Mouse (Mus musculus) ovary, postnatal 10 days (tissue): ENCODE measurements around the gene Top2a.

ENCODE experiments used
- DNase-seq: peaks from one replicate; pipeline ENCODE4 v3.0.0; 2022; ENCODE audit warnings: low spot score

The Top2a gene

DNA sequence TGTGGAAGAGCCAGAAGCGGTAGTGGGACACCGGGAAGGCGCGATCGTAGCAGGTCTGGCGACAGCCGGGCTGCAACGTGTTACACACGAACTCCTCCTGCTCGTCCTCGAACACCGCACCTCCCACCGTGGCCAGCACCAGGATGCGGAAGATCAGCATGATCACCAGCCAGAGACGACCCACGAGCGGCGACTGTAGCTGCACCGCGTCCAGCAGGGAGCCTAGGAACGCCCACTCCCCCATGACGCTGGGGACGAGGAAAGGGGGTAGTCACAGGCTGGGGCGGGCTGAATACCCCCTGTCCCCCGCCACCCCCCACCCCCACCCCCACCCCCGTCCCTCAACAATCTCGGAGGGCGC is 41.2 kb downstream of the Top2a start, which contains the start of gene Gjd3:
Gjd3 (minus strand) TSS at position 244 of the 361 bp plus-strand sequence.
- DNase-seq, result no peak

GRCm38 (mm10) chr11:98981997-98982772 is 41.8 kb downstream of the Top2a start:
- DNase-seq, result peak; percentile 33

- DNase-seq, result no peak
Observed at GRCm38 (mm10) chr11:98981289-98981996, 42.5 kb downstream of the Top2a start.

DNA sequence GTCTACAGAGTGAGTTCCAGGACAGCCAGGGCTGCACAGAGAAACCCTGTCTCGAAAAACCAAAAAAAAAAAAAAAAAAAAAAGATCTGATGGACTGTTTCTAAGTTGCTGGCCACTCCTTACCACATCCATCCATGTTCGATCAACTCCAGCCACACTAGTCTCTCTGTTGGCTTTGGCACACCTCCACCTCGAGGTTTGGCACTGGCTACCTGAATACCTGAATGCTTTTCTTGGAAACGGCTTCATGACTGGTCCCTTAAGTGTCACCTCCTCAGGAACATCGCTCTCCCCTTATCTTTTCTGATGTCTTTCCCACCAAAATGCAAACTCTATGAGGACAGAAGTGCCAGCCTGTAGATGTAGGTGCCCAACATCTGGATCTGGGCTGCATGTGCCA is 44.6 kb downstream of the Top2a start:
- DNase-seq, result no peak

GRCm38 (mm10) chr11:98978526-98979148 is 45.4 kb downstream of the Top2a start:
- DNase-seq, result no peak

DNA sequence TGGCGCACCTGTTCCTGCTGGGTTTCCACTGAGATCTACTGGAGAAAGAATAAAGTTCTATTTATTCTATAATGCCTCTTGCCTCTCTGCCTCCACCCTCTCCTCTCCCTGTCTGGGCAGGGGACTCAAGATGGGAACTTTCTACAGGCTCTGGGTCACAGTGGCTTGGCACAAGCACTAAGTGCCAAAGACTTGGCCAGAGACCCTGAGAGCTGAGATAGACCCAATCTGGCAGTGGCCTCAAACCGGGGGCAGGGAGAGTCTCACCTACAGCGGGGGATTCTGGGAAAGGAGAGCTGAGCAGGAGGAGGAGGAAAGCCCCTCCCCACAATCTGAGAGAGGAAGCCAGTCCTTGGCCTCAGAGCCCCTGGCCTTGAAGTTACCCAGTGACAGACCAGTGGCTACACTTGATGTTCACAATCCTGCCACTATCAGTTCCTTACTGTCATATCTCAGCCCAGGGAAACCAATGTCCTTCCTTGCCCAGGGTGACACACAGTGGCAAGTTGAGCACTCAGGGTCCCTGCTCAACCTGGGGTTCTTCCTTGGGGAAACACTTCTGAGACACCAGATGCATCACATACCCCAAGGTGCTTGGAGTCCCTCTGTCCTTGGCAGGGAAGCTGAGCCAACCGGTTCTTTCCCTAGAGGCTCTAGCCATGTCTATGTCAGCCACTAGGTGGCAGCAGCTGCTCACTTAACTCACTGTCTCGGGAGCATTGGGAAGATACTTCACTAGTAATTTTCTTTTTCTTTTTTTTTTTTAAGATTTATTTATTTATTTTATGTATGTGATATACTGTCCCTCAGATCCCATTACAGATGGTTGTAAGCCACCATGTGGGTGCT is 48.9 kb downstream of the Top2a start:
- DNase-seq, result peak; percentile 39

GRCm38 (mm10) chr11:98974213-98974612 is 49.8 kb downstream of the Top2a start:
- no peak for DNase-seq

DNA sequence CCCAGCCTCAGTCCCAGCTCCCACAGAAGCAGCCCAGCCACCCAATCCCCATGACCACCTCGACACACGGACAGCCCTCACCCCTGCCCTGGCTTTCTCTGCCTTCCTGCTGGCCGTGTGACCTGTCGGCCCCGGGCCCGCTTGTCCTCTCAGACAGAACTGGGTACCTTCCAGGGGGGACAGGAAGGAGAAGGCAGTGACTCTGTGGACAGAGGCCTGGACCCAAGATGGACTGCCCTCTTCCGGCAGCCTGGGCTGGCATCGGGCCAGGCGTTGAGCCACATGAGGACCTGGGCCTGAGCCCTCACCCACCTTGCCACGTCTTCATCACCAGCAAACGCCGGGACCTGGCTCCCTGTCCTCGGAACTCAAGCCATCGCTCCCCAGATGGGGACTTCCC is 50.4 kb downstream of the Top2a start:
- no peak for DNase-seq

GRCm38 (mm10) chr11:98972801-98973360 is 51.1 kb downstream of the Top2a start:
- DNase-seq, result no peak

- no peak for DNase-seq
Observed at GRCm38 (mm10) chr11:98972215-98972614, 51.8 kb downstream of the Top2a start.

DNA sequence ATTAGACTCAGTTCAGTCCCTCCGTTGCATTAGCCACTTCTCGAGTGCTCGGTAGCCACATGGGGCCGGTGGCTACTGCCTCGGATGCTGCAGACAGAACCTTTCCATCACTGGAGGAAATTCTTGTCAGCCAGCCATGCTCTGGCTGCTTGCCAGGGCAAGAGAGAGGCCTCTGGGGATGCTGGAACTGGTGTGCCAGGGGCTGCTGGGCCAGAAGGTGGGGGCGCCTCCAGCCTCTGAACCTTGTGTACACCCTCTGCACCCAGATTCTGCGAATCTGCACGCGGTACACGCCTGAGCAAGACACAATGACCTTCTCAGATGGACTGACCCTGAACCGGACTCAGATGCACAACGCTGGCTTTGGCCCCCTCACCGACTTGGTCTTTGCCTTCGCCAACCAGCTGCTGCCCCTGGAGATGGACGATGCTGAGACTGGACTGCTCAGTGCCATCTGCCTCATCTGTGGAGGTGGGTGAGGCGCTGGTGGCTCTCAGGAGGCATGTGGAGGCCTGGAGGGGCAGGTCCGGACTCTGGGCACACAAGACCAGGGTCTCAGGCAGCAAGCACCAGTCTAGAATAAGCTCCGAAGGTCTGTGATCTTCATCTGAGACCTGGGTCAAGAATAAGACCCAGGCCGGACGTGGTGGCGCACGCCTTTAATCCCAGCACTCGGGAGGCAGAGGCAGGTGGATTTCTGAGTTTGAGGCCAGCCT is 52.5 kb downstream of the Top2a start:
- DNase-seq, result no peak

- no peak for DNase-seq
Observed at GRCm38 (mm10) chr11:98970191-98970925, 53.6 kb downstream of the Top2a start.

DNA sequence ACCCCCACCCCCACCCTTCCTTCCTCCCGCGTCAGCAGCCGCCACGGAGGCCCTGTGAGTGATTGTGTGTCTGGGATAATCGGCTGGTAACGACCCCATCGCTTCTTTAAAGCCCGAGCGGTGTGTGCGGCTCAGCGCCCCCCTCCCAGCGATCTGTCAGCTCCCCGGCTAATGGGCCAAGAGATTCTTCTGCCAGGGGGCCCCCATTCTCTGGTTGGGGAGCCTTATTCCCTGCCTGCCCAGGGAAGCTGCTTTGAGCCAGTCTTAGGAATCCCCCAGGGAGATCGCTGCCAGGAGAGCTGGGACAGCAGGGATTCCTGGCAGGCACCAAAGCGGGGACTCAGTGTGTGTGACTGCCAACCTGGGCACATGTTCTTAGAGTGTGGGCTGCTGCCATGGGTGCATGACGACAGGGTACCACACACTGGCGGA is 54.5 kb downstream of the Top2a start:
- DNase-seq, result no peak

DNA sequence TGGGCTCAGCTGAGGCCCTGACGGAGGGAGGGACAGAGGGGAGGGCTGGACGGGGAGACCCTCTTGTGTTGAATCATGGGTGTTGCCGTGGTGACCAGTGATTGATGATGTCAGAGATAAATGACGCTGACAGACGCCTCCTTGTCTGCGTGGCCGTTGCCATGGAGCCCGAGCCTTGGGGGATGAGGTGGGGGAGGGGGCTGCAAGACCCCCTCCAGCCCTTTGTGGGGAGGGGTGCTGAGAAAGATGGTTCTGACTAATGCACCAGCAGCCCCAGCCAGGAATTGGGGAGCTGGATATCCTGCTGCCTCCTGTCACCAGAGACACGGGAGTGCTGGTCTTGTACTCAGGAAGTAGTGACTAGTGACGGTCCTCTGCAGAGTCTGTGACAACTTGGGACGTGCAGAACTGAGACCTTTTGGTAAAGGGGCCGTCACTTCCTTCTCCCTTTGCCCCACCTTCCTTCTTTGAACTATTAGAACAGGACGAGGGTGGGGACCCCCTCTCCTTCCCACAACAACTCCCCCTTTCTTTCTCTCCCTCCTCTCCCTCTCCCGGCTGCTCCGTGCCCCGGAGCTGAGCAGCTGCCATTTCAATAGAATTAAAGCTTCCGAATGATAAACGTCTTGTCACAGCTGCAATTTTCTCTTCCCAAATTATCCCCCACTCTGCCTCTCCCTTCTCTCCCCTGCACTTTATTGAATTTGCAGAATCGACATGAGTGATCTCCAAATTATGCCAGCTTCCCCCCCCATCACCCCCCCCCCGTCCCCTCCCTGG is 55.1 kb downstream of the Top2a start:
- DNase-seq, result no peak

- DNase-seq, result no peak
Observed at GRCm38 (mm10) chr11:98968079-98968478, 55.9 kb downstream of the Top2a start.

DNA sequence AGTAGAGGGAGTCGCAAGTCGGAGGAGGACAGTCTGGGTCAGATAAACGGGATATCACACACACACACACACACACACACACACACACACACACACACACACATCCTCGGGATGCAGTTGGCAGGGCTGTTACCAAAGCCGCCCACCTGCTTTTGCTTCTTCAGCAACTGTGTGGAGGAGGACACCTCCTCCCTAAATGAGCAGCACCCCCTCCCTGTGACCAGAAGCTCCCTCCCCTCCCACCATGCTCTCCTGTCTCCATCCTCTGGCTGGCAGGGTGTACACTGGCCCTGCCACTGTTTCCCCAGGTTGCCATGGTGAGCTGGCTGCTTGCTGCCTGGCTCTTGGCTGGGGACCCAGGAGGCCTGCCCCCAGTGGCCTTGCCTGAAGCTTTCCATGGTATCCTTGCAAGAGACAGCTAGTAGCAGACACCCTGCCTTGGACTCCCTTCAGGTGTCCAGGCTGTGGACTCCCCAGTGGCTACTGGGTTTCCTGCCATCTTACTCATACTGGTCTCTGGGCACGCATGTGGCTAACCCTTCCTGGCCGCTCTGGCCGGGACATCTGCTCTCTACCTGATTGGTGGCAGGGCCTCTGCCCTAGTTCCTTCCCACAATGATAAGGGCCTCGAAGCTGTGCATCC is 57.4 kb downstream of the Top2a start:
- peak; percentile 72 for DNase-seq

DNA sequence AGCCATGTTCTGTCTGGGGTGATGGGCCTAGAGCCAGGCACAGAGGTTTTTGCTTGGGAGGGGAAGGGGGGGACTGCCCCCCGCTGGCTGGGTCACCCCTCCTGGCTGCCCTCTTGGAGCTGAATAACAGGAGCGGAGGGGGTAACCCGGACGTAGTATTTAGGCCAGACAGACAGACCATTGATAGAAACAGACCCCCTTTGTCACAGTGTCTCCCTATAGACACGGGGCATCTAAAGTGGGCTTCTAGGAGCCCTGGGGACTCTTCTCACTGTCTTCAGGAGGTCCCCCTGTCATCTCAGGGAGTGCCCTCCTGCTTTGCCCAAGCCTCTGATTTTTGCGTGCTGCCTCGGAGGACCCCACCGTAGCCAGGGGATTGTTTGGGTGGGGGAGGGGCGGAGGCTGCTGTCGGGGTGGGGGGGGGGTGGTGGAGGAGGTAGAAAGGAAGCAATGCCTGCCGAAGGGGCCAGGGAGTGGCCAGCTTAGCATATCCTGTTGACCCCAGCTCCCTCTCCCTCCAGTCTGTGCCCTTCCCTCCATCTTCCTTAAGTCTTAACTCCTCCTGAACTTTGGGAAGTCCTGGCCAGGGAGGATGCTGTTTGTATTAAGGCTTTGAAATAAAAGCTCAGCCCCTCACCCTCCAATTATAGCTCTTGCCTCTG is 58.4 kb downstream of the Top2a start:
- no peak for DNase-seq

DNA sequence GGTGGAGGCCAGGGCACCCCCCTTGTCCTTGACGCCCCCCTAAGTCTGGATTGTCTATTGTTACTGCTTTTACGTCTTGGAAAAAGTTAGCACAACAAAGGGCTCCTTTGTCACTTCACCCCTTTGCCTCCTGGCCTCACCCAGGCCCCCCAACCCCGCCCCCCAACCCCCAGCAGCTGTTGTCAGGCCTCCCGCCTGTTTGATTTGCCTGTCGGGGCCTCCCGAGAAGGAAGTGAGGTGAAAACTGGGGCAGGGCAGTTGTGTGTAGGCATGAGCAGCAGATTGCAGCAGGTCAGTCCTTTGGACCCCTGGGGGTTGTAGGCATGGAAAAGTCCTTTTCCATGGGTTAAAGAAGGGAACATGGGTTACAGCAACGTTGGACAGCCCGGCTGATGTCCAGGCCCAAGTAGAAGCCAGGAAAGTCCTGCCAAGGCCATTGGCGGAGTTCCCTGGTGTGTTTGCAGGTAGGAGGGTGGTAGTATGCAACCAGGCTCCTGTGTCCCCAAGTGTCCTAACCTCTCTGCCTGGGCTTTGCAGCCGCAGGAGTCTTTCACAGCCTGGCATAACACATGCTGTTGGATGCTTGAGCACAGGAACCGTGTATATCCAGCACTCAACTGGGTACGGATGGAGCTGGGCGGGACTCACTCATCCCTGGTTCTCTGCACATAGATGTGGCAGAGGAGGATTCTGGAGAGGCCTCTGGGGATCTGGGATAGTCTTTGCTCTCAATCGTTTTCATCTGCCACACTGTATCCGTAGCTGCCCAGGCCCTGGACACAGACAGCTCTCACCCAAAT is 59.2 kb downstream of the Top2a start:
- no peak for DNase-seq
